Mouse (Mus musculus) layer of hippocampus, adult 18-20 months (tissue): ENCODE data around the gene Dnal1. TPM values are rescaled to one million over a fixed set of nuclear protein-coding genes. Genes with fewer than 3 reads are reported as not detected.

Source experiments
- DNase-seq, 2 experiments: peaks; one replicate each; pipeline ENCODE4 v3.0.0; 2022; ENCODE audit warnings: low spot score in 2 of 2
- total RNA-seq, 2 experiments: library from RNA; stranded (reverse); gene quantifications; 2 replicates each; pipeline ENCODE4 v1.2.3; 2021

Gene Dnal1
- total RNA-seq, 2 experiments from 2014 or later, result 96.6 to 97.1 TPM

DNA sequence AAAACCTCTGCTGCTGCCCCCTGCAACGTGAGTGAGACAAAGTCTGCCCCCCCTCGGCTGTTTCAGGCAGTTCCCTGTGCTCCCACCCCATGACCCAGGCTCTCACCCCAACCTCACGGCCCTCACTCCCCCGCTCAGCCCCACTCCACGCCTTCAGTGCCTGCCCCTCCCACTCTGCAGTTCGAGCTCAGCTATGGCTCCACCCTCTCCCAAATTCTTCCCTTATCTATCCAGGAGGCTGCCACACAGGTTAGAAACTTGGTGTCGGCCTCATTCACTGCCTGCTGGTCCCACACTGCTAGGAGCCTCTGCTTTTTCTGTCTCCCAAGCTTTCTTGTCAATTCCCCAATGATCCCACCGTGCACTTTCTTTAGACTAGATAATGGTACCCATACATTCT, 47.0 kb downstream of the Dnal1 start:
- DNase-seq, result no peak

DNA sequence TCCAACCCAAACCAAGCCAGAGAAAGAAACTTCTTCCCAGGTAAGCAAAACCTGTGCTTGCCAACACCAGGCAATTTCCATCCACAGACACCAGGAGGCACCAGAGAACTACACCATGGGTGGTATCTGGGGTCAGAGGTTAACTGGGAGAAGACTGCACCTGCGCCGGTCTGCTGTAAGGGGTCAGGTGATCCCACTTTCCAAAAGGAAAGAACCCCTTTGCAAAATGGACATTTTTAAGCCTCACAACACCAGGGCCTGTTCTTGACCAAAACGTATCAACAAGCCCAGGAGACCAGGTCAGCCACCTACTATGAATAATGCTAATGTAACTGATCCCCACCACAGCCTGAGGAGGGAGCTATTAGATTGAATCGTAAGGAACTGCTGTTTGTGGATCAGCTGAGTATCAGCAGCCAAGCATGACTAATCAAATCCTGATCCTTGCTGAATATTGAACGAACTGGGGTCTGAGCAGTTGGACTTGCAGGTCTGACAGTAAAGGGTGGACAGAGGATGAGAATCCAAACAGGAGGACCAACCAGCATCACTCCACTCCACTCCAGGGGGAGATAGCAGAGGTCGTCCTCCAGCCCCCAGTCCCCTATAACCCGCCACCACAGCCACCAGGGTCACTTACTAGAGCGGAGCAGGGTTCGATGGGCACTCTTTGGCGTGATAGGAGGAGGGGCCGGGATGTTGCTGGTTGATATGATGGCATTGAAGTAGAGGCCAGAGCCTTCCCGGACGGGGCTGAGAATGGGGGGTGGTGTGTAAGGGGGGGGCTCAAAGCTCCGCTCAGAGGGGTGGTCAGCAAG, 47.7 kb downstream of the Dnal1 start:
- no peak for DNase-seq

DNA sequence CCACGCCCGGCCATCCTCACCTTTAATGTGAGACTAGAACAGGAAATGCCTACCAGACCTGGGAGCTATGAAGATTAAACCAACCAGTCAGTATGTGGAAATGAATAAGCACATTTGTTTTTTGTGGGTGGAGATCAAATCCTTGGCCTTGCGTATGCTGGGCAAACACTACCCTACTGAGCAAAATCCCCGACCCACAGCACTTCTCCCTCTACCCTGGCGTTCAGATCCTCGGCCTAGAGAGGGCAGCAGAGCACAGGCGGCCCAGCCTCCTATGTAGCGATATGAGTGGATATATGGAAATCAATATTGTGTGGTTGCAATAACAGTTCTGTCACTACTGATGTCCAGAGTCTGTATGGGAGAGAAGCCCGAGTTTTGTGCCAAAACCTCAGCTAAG, 49.0 kb downstream of the Dnal1 start:
- no peak for DNase-seq

DNA sequence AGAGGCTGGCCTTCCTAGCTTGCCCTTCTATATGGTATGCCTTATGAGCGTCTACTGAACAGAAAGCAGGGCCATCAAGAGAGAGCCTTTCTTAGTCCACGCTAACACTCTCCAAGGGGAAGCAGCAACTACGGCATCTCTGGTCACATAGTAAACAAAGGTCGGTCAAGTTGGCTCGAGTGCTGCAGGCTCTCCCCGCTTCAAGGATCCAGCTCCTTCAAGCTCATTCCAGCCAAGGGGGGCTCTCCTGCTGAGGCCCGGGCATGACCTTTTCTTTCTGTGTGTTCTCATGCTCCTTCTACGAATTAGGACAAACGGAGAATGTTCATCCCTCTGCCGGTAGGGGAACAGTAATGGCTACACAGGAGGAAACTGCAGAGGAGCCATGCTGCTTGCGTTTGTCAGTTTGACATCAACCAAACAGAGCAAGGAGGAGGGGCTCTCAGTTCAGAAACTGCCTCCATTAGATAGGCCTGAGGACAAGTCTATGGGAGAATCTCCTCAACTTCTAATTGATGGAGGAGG, 49.5 kb downstream of the Dnal1 start:
- no peak for DNase-seq

DNA sequence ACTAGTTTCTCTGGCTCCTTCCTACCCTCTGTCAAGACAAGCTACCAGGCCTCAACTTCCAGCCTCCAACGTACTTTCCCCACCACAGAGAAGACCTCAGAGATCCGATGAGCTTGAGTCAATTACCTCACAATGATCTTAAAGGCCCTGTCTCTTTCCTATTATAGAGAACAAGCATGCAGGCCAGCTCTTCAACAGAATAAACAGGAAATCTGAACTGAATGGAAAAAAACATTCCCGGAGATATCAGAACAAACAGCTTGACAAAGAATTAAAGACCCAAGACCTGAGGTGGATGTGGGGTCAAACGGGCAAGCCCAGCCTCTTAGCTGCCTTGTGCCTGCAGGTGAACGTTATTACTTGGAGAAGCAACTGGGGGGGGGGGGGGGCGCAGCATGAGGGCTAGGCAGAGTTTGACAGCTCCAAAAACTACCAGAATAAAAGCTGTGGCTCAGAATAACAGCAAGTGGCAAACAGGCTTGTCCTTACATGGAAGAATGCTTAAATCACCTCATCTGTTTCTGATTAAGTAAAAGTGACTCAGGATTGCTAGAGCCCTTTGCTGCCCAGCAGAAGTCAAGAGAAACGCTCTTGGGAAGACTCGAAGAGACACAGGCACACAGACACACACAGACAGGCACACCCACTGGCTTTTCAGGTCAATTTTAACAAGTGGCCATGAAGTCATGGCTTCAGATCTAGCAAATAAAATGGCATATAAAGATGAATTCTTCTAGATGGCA, 51.6 kb downstream of the Dnal1 start:
- no peak for DNase-seq

DNA sequence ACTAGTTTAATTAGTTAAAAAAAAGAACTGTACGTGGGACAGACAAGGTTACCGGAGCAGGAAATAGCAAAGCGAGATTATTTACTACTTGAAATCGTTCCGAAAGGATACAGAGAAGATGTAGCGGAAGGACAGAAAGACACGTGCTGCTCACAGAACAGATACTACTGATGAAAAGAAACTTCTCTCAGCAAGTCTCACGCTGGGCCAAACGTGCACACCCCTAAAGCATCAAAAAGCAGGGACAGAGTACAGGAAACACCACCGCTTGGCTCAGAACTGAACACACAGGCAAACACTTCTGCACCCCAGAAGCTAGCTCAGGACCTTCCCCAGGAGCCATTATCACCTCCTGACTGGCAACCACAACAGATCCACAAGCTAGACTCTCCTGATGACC, 56.4 kb downstream of the Dnal1 start:
- no peak for DNase-seq

DNA sequence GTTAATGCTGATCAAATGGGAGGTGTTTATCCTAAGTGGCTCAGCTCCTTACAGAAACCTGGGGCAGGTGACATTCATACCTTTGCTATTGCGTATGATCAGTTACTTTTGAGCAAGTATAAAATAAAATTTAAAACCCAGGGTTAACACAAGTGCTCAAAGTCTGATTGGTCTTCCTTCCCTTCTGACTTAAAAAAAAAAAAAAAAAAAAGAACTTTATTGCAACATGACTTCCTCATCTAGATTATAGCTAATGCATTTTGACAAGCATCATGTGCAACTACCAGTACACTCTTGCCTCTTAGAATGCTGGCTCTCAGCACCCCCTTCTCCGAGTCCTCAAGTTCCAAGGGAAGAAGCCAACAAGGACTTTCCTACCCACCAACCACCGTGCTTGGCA, 58.0 kb downstream of the Dnal1 start:
- DNase-seq, result no peak

DNA sequence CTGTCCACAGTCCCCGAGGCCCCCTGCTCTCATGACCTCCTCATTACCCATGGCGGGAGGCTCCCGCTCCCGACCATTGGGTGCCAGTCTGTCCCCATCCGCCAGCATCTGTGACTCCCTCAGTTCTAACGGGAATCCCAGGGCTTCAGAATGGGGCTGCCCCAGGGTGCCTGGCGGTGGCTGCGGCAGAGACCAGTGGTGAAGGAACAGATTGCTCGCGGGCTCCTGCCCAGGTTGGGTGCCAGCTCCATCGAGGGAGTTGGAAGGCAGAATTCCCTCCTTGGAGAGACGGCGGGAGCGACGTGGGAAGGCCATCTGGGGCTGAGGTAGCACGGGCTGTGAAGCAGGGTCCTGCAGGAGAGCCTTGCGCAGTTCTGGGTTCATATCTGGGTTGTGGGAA, 58.7 kb downstream of the Dnal1 start:
- DNase-seq, result no peak

DNA sequence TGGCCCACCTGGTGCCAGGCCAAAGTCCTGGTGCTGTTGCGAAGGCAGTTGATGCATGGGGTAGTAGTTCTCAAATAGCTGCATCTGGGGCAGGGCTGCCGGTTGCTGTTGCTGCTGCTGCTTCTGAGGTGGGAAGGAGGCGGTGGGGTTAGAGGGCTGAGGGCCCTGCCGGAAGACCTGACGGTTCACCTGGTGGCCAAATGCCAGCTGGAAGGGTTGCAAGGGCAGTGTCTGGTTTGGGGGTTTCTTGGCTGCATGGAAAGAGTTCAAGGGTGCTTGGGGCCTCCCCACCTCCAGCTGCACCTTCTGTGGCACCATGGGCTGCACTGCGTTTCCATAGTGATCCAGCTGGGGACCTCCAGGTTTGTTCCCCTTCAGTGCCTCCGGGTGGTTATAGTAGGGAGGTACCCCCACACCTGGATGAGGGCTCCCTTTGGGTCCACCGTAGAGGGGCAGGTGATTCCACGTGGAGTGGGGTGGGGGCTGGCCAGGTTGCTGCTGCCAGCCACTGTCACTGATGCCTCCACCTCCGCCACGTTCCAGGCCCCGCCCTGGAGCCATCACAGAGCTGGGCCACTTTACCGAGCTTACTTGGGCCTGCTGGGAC, 59.2 kb downstream of the Dnal1 start:
- DNase-seq, result no peak

DNA sequence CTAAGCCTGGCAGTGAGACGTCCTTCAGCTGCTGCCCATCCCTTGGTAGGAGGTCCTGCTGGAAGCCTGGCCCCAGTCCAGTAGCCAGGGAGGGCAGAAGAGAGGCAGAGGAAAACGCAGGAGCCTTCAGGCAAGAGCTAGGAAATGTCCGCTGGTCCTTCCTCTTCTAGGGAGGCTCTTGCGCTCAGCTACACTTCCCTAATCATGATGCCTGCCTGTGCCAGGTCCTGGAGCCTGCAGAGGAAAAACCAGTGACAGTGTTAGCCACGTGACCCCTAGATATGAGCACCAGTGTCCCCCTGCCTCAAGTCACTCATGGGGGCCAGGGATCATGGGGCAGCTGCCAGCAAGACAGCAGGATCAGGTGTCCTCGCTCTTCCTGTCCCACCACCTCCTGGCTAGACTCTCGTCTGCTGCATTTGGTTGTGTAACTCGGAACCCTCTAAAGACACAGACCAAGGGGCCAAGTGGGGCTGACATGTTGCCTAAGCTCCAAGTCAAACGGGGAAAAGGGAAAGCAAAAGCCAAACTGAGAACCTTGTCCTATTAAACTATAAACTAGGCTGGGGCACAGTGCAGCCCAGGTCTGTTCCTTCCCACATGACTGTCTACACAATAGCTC, 60.1 kb downstream of the Dnal1 start:
- no peak for DNase-seq

DNA sequence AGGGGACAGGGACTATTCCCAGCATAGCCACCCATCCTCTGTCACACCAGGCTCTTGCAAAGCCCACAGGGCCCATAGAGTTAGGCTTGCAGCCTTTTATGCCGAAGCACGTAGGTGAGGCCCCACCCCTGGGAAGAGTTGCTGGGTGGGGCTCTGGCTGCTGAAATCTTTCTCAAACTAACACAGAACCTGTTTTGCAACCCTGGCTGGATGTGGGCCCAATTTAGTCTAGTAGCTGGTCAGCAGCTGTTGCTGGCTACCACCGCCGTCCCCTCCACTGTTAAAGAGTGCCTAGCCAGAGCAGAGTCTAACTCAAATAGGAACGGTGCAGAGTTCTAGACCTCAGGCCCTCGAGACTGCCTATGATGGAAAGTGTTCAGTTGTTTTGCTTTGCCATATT, 60.7 kb downstream of the Dnal1 start:
- no peak for DNase-seq

DNA sequence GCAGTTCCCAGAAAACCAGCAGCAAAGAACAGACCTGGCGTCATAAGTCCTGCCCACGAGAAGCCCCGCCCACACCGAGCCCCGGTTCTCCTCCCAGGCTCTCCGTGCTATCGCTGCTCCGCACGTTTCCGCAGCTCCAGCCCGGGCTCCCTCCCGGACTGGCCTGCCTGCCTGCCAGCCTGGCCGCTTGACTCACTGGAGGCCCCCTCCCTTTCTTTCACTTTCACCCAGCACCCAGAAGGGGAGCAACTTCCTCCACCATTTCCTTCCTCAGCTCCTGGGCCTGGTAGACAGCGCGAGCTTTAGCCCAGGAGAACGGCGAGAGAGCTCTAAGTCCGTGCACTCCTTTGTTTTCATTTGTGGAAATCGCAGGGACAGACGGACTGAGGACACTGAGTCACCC, 61.5 kb downstream of the Dnal1 start:
- DNase-seq, result peak; percentile 80 to 84

DNA sequence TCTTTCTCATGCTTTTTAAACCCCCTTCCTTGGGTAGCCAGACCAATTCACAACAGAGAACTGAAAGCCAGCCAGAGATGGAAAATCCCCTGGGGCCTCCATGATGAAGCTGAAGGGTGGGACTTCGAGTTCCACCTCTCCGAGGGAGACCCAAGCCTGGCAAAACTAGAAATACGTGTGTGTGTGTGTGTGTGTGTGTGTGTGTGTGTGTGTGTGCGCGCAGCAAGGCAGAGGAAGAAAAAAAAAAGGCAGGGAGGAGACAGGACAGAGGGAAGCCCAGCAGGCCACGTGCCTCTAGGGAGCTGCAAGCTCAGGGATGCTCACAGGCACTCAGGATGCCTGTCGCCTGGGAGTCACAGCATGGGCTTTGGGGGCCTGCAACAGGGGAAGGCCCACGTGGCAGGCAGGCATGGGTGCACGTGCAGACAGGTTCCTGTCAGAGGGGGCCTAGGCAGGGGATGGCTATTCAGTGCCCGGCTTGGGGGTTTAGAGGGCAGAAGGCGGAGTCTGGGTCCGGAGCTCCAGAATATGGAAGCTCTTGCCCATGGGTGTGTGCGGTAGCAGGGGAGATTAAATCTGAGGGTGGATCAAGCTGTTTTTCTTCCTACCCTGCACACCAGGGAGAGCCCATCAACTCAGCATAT, 62.1 kb downstream of the Dnal1 start:
- DNase-seq, result peak in 1 of 2 experiments; percentile 35

DNA sequence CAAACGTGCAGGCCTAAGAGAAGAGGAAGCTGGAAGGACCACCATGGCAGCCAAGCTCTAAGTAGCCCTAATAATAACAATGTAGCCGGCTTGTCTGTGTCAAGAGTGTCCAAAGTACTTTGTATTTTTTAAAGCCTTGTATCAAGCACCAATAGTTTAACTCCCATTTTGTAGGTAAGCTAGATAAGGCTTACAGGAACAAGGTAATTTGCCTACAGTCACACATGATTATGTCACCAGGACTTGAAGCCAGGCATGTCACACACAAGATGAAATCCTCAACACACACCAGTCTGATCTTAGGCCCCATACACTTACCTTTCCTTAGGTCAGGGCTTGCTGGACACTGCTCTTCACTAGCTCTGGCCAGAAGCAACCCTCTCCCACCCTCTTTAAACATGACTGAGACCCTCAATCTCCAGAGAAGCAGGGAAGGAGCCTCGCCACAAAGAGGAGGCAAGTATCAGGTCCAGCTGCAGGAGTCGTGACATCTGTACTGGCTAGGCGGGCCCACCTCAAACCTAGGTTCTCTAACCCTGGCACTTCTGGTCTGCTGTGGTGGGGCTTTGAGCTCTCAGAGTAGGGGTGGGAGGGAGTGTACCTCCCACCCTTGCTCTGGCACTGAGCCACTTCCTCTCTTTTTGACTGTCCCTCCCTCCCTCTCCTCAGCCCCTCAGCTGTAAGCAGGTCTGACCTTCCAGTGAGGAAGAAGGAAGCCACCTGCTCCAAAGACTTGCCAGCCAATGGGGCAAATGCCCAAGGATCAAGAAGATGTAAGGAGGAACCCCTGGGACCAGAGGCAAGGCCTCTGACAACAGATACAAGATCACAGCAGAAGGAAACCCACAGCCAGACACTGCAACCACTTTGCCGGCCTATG, 63.0 kb downstream of the Dnal1 start:
- no peak for DNase-seq

DNA sequence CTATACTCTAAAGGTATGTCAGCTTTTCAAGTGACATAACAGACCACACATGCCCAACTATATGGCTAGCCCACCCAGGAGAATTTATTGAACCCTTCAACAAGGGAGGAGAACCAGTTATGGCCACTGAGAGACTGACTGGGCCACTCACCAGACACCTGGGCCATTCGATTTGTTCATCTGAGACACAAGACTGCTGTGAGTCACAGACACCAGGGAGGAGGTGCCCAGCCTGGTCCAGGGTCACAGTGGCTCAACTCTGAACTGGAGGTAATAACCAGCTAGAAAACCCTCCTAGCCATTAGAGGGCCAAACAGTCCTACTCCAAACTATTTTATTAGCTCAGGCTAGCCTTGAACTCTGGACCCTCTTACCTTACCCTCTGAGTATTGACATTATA, 63.9 kb downstream of the Dnal1 start:
- no peak for DNase-seq

DNA sequence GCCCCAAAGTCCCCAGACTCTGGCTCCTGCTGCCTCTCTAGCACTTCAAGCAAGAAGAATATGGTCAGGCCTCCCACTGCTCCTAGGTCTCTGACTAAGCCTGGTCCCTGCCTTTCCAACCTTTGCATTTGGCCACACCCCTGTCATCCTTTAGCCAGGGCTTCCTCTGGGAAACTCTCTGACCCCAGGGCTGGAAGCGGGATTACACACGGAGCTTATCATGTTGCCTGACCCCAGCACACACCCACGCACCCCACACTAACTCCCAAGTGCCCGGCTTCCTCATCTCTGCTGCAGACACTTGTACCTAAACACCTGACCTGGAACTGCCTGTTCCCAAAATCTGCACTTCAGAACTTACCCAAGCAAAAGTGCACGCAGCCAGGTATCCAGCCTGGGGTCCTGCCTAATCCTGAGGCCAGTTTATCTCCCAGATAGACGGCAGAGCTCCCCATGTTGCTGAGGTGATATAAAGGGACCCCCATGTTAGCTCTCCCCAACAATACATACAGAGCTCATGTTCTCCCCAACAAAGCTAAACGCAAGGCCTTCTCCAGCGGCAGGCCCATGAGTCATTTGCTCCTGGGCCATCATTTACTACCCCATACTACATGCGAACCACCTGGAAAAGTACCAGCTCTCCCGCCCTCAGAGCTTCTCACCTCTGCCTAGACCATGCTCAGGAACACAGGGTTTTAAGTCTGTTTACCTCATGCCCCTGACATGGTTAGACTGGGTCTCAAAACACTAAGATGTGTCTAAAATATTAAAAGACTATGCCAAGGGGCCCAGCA, 64.7 kb downstream of the Dnal1 start:
- no peak for DNase-seq

DNA sequence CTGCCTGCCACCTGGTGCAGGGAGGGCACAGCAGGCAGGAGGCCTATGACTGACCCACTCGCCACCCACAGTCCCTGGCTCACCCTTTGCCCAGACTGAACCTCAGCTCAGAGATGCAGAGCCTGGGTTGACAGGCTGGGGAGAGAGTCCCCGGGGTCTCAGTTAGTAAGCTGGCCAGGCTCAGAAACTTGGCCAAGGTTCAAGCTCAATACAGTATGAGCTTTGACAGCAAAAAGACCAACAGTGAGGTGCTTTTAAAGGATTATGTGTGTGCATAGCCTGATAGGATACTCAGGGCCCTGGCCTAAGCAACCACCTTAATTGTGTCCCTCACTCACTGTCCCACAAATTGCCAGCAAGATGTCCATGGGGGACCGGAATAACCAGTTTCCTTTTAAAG, 65.9 kb downstream of the Dnal1 start:
- no peak for DNase-seq

DNA sequence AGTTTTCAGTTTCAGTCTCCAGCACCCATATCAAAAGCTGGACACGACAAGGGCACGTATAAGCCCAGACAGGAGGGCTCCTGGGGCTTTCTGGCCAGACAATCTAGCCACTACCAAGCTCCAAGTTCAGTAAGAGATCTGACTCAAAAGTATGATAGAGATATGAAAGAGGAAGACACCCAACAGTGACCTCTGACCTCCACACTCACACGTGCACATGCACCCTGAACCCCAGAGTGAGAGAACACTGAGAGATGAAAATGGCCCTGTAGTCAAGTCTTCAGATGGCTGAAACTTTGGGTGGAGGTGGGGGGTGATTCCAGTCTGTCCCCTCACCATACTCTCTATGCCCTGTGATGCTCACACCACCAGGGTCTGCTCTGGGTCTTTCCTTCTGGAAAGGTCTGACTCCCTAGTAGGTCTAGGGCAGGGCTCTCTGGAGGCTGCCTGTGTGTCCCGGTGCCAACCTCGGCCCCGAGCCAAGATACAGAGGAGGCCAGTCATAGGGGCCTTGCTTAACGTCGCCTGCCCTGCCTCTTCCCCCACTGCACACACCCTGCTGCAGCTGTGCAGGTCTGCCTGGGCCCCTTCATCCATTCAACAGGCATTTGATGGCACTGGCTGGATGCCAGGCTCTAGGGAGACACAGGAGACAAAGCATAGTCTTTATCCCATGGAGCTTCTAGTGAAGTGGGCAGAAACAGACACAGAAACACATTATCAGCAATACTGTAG, 66.7 kb downstream of the Dnal1 start:
- no peak for DNase-seq

DNA sequence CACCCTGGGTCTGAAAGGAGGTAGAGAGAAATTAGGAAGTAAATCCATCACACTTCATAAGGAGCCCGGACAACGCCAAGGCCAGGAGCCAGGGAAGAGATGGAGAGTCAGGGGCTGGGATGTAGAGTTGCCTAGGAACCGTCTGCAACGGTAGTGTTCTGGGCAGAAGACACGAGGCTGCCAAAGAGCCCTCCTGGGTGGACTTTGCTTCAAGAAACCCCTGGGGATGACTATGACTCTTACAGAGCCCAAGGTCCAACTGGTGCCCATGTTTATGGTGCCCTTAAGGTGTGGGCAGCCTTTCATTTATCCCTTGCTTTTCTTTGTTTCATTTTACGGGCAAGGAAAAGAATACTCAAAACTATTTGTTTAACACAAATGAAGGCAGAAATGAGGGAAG, 67.8 kb downstream of the Dnal1 start:
- DNase-seq, result no peak
